Mouse (Mus musculus) kidney, embryonic 15.5 days (tissue): ENCODE results near the gene Art1. TPM values are rescaled to one million over a fixed set of nuclear protein-coding genes. Genes with fewer than 3 reads are reported as not detected.

Source experiments
- ATAC-seq: fragments of 200-750 bp; cut with Nextera tagmentation; replicated peaks from 2 replicates; pipeline ENCODE4 v1.8.0; 2017; ENCODE audit warnings: moderate TSS enrichment; ENCODE audit not compliant: low FRiP score
- H3K27ac ChIP-seq: fragments of 300-500 bp; sonication (generic); 2 replicates; pipeline ENCODE4 v1.5.1; 2015; ENCODE audit warnings: mild to moderate bottlenecking, inconsistent platforms
- H3K27me3 ChIP-seq: fragments of 300-500 bp; sonication (generic); 2 replicates; pipeline ENCODE4 v1.6.1; 2015; ENCODE audit warnings: inconsistent platforms
- H3K36me3 ChIP-seq: fragments of 300-500 bp; sonication (generic); 2 replicates; pipeline ENCODE4 v1.6.1; 2015; ENCODE audit warnings: inconsistent platforms
- H3K4me1 ChIP-seq: fragments of 300-500 bp; sonication (generic); 2 replicates; pipeline ENCODE4 v1.6.1; 2015; ENCODE audit warnings: inconsistent platforms
- H3K4me2 ChIP-seq: fragments of 300-500 bp; sonication (generic); 2 replicates; pipeline ENCODE4 v1.6.1; 2015; ENCODE audit warnings: moderate library complexity, mild to moderate bottlenecking, inconsistent platforms
- H3K4me3 ChIP-seq: fragments of 300-500 bp; sonication (generic); replicated peaks from 2 replicates; pipeline ENCODE4 v1.5.1; 2015; ENCODE audit warnings: mild to moderate bottlenecking, inconsistent platforms
- H3K9ac ChIP-seq: fragments of 300-500 bp; sonication (generic); 2 replicates; pipeline ENCODE4 v1.6.1; 2015; ENCODE audit warnings: mild to moderate bottlenecking, inconsistent platforms
- H3K9me3 ChIP-seq: fragments of 300-500 bp; sonication (generic); replicated peaks from 2 replicates; pipeline ENCODE4 v1.6.1; 2016; ENCODE audit warnings: inconsistent platforms
- WGBS: fragments of 180-500 bp; shearing (Covaris S2); methylation state at CpG from one replicate; pipeline ENCODE4 v1.1.7; 2015; ENCODE audit warnings: mixed read lengths; 5-methylcytosine and 5-hydroxymethylcytosine counted together
- polyA plus RNA-seq: library from polyadenylated mRNA; unstranded; fragments of >200 nt; fragmentation: Nextera tagmentation; extraction: Ambion mirVana; gene quantifications from 2 replicates; pipeline ENCODE4 v1.2.1, GENCODE M21; 2015

Gene Art1
- 2.4 and 3.4 TPM in 2 replicates for polyA plus RNA-seq

DNA sequence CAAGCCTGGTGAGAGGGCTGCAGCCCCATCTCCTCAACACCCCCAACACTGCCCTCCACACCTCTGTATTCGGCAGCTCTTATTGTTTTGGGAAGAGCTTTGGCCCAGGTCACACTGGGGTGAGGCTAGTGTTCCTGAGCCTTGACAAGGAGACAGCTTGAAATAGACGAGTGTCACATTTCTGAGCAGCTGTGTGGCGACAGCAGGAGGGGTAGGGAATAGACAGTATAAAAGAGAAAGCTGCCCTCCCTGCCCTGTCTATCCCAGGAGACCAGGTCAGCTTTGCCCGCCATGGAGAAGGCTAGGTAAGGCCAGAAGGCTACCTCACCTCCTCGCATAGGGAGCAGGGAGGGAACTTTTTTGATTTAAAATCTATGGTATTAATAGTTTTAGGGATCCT, at the start of gene Art1:
Gene Art1, plus strand, starts transcription at position 257 of the 400 bp plus-strand sequence.
- 46% methylated on average over 5 of the region's 5 CpGs for WGBS
- ATAC-seq, result no peak
- H3K4me3 ChIP-seq, result no peak within 1 kb of the TSS
- peak within 1 kb of the TSS; percentile 78 for H3K27ac ChIP-seq
- H3K4me1 ChIP-seq, result peaks cover 28% of the 10 kb centered on the region
- no peak within 1 kb of the TSS for H3K9ac ChIP-seq
- H3K4me2 ChIP-seq, result peak within 1 kb of the TSS; percentile 75
- no peaks in the 10 kb centered on the region for H3K9me3 ChIP-seq
- H3K27me3 ChIP-seq, result no peaks in the 10 kb centered on the region
- H3K36me3 ChIP-seq, result no peaks in the 10 kb centered on the region

DNA sequence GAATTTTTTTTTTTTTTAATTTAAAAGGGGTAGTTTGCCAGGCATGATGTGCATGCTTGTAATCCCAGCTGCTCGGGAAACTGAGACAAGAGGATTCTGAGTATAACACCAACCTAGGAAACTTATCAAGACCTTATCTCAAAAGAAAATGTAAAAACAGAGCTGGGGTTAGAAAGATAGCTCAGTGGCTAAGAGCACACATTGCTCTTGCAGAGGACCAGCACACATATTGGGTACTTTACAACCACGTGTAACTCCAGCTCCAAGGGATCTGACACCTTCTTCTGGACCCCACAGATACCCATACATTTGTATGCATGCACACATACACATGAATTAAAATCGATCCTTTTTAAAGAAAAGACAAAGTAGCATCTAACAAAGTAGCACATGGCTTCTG, 40.2 kb upstream of the Art1 start:
- Histone ChIP-seq H3K36me3 (peaks cover 36% of the 10 kb centered on the region), H3K4me2 (no peak overlapping the region), H3K9me3 (no peaks in the 10 kb centered on the region), H3K4me3 (no peak overlapping the region), H3K4me1 (peaks cover 27% of the 10 kb centered on the region), H3K9ac (no peak overlapping the region), H3K27ac (no peak overlapping the region), H3K27me3 (no peaks in the 10 kb centered on the region)
- 91% methylated on average over 3 of the region's 3 CpGs for WGBS
- ATAC-seq, result no peak

DNA sequence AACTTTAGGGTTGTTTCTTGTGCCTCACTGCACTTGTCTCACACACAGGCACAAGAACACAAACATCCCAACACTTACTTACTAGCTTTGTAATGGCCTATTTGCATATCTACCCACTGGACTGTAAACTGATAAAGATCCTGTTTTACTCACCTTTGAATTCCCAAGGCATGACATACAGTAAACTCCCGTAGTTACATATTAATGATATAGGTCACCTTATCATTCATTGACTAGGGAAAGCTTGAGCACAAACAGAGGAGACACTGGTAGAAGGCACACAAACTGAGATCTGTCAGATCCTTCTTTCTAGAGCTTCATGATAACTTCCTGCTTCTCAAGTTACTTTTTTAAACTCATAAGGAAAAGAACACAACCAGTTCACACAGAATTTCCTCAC, 39.3 kb upstream of the Art1 start:
- 0 out of 2 replicates have a peak overlapping the region, but pooled peaks have one; percentile 2 for H3K4me2 ChIP-seq
- no peaks in the 10 kb centered on the region for H3K27me3 ChIP-seq
- H3K9ac ChIP-seq, result no peak overlapping the region
- H3K36me3 ChIP-seq, result peaks cover 27% of the 10 kb centered on the region
- peaks cover 33% of the 10 kb centered on the region for H3K4me1 ChIP-seq
- no peaks in the 10 kb centered on the region for H3K9me3 ChIP-seq
- no peak overlapping the region for H3K4me3 ChIP-seq
- ATAC-seq, result no peak
- 58% methylated on average over 1 of the region's 1 CpGs for WGBS
- peak overlapping the region; percentile 34; the same call in 1 of the 2 replicates for H3K27ac ChIP-seq

GRCm38 (mm10) chr7:102063891-102064290, 37.7 kb upstream of the Art1 start:
- no peak overlapping the region for H3K9ac ChIP-seq
- peak overlapping the region; percentile 82 for H3K4me3 ChIP-seq
- ATAC-seq, result no peak
- H3K27ac ChIP-seq, result no peak overlapping the region
- peaks cover 35% of the 10 kb centered on the region for H3K4me1 ChIP-seq
- peak overlapping the region; percentile 68 for H3K4me2 ChIP-seq
- H3K9me3 ChIP-seq, result no peaks in the 10 kb centered on the region
- H3K36me3 ChIP-seq, result peaks cover 22% of the 10 kb centered on the region
- WGBS, result 81% methylated on average over 9 of the region's 9 CpGs
- no peaks in the 10 kb centered on the region for H3K27me3 ChIP-seq

GRCm38 (mm10) chr7:102064655-102065045, 36.9 kb upstream of the Art1 start:
- Histone ChIP-seq H3K9me3 (no peaks in the 10 kb centered on the region), H3K36me3 (peaks cover 16% of the 10 kb centered on the region), H3K27me3 (no peaks in the 10 kb centered on the region), H3K9ac (peak overlapping the region; percentile 73), H3K4me2 (peak overlapping the region; percentile 68), H3K4me3 (peak overlapping the region; percentile 82), H3K27ac (peak overlapping the region; percentile 92; the same call in 1 of the 2 replicates), H3K4me1 (peaks cover 35% of the 10 kb centered on the region)
- under 1% methylated on average over 9 of the region's 9 CpGs for WGBS
- ATAC-seq, result peak; percentile 34

- H3K9ac ChIP-seq, result peak within 1 kb of the TSS; percentile 73
- peaks cover 35% of the 10 kb centered on the region for H3K4me1 ChIP-seq
- peaks cover 14% of the 10 kb centered on the region; the same call in 1 of the 2 replicates for H3K36me3 ChIP-seq
- H3K4me3 ChIP-seq, result peak within 1 kb of the TSS; percentile 82
- H3K27ac ChIP-seq, result peak within 1 kb of the TSS; percentile 92
- H3K27me3 ChIP-seq, result no peaks in the 10 kb centered on the region
- whole genome bisulfite sequencing, result under 1% methylated on average over 56 of the region's 56 CpGs
- H3K4me2 ChIP-seq, result peak within 1 kb of the TSS; percentile 68
- ATAC-seq, result peak; percentile 99
- H3K9me3 ChIP-seq, result no peaks in the 10 kb centered on the region
These were observed 36.3 kb upstream of the Art1 start, which contains the start of the genes Rnf121, Xndc1 and Xntrpc for GRCm38 (mm10) chr7:102065046-102065891. Rnf121 (minus strand) TSS chr7:102065469. Xndc1 (plus strand) TSS chr7:102065511. Xntrpc (plus strand) TSS chr7:102065713.

GRCm38 (mm10) chr7:102066363-102066762, 35.2 kb upstream of the Art1 start:
- Histone ChIP-seq H3K4me3 (peak overlapping the region; percentile 82), H3K4me1 (peaks cover 35% of the 10 kb centered on the region), H3K36me3 (peaks cover 23% of the 10 kb centered on the region), H3K27ac (0 out of 2 replicates have a peak overlapping the region, but pooled peaks have one; percentile 92), H3K27me3 (no peaks in the 10 kb centered on the region), H3K9ac (peak overlapping the region; percentile 73), H3K9me3 (no peaks in the 10 kb centered on the region), H3K4me2 (peak overlapping the region; percentile 68)
- no peak for ATAC-seq
- 71% methylated on average over 6 of the region's 6 CpGs for WGBS

GRCm38 (mm10) chr7:102076714-102077296, 24.7 kb upstream of the Art1 start:
- H3K27ac ChIP-seq, result no peak overlapping the region
- no peak for ATAC-seq
- no peak overlapping the region for H3K4me2 ChIP-seq
- no peak overlapping the region for H3K9ac ChIP-seq
- no peaks in the 10 kb centered on the region for H3K4me1 ChIP-seq
- WGBS, result 73% methylated on average over 7 of the region's 7 CpGs
- H3K4me3 ChIP-seq, result no peak overlapping the region
- no peaks in the 10 kb centered on the region for H3K9me3 ChIP-seq
- no peaks in the 10 kb centered on the region for H3K27me3 ChIP-seq
- H3K36me3 ChIP-seq, result peaks cover 95% of the 10 kb centered on the region

DNA sequence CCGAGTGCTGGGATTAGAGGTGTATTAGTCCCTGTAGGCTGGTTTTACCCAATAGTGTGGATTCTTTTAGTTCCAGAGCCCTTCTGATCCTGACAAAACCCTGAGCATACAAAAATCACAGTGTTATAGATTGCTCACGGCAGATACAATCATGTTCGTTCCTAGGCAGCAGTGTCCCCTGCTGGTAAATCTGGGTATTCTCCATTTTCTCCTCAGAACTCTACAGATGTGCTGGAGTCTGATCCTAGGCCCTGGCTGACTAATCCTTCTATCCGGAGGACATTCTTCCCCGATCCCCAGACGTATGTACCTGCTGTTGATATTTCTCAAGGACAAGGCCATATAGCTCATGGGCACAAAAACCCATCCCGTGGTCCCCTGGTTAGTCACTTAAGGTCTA, 23.0 kb upstream of the Art1 start:
- 83% methylated on average over 7 of the region's 7 CpGs for WGBS
- H3K4me1 ChIP-seq, result no peaks in the 10 kb centered on the region
- H3K9me3 ChIP-seq, result no peaks in the 10 kb centered on the region
- ATAC-seq, result no peak
- no peaks in the 10 kb centered on the region for H3K27me3 ChIP-seq
- H3K27ac ChIP-seq, result no peak overlapping the region
- no peak overlapping the region for H3K4me2 ChIP-seq
- no peak overlapping the region for H3K9ac ChIP-seq
- H3K36me3 ChIP-seq, result peaks cover 96% of the 10 kb centered on the region
- no peak overlapping the region for H3K4me3 ChIP-seq

DNA sequence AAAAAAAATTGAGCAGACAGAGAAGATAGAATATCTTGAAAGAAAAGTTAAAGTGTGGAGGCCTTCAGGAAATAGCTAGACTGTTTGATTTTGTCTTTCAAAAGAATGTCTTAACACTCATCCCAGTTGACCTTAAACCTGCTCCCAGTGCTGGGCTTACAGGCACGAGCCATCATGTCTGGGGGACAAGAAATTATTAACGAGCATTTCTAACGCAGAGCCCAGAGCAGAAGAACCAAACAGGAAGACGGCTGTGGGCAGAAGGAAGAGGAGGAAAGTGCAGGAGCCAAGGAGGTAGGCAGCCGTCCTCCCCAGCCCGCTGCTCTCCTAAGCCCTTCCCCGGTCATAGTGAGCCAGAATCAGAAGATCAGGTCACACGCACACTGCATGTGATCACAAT, 21.2 kb upstream of the Art1 start:
- H3K36me3 ChIP-seq, result peaks cover 96% of the 10 kb centered on the region
- 85% methylated on average over 8 of the region's 8 CpGs for WGBS
- no peak overlapping the region for H3K9ac ChIP-seq

DNA sequence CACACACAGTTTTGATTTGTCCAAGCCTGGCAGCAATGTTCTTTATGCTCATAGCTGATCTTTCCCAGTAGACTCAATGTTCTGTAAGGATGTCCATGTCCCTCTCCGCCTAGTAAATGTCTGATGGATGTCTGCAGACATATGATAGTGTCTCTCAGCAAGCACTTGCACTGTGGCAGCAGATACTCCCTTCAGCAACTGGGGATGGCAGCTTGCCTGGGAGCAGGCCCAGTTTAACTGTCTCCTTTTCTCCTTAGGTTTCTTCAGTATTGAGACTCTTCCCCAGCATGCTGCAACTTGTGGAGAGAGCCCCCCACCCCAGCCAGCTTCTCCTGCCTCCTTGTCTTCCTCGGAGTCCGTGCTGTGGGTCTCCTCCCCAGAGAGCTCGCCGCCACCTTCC, 19.8 kb upstream of the Art1 start:
- Histone ChIP-seq H3K27me3 (no peaks in the 10 kb centered on the region), H3K9me3 (no peaks in the 10 kb centered on the region), H3K4me3 (no peak overlapping the region), H3K4me2 (no peak overlapping the region), H3K9ac (no peak overlapping the region), H3K27ac (no peak overlapping the region), H3K4me1 (no peaks in the 10 kb centered on the region), H3K36me3 (peaks cover 82% of the 10 kb centered on the region)
- no peak for ATAC-seq
- WGBS, result 94% methylated on average over 5 of the region's 5 CpGs

More for the DNA sequence above, 21.2 kb upstream of the Art1 start:
- Histone ChIP-seq H3K4me3 (no peak overlapping the region), H3K4me2 (no peak overlapping the region), H3K27ac (no peak overlapping the region), H3K27me3 (no peaks in the 10 kb centered on the region), H3K4me1 (no peaks in the 10 kb centered on the region), H3K9me3 (no peaks in the 10 kb centered on the region)
- ATAC-seq, result no peak

GRCm38 (mm10) chr7:102082816-102083215, 18.7 kb upstream of the Art1 start, which contains the start of gene Trpc2:
Trpc2 (plus strand) TSS chr7:102083116.
- Histone ChIP-seq H3K9ac (no peak within 1 kb of the TSS), H3K27me3 (no peaks in the 10 kb centered on the region), H3K9me3 (no peaks in the 10 kb centered on the region), H3K27ac (no peak within 1 kb of the TSS), H3K4me3 (no peak within 1 kb of the TSS), H3K4me1 (no peaks in the 10 kb centered on the region), H3K4me2 (no peak within 1 kb of the TSS), H3K36me3 (peaks cover 73% of the 10 kb centered on the region)
- ATAC-seq, result no peak
- WGBS, result 90% methylated on average over 5 of the region's 5 CpGs
